Mouse (Mus musculus) CH12.LX (cell line): ENCODE results near the gene Coro2b. TPM values are rescaled to one million over a fixed set of nuclear protein-coding genes. Genes with fewer than 3 reads are reported as not detected.

ENCODE experiments used
- DNase-seq: peaks from one replicate; pipeline ENCODE4 v3.0.0-alpha.2; 2013; ENCODE audit errors: extremely low read depth
- H3K27ac ChIP-seq: 2 replicates; pipeline ENCODE4 v1.5.1; 2012; ENCODE audit warnings: low read depth, mild to moderate bottlenecking, control low read depth, moderate library complexity; ENCODE audit not compliant: insufficient read depth
- H3K27me3 ChIP-seq: replicated peaks from 2 replicates; pipeline ENCODE3; 2012; ENCODE audit warnings: inconsistent platforms
- H3K36me3 ChIP-seq, 2 experiments: replicated peaks in 1 of 2; 2 replicates each; pipeline versions ENCODE3 to v1.6.1; 2012; ENCODE audit warnings: inconsistent platforms in 1 of 2, low read length in 1 of 2, mild to moderate bottlenecking in 1 of 2, mixed read lengths in 1 of 2, moderate library complexity in 1 of 2; ENCODE audit not compliant: control insufficient read depth in 1 of 2, insufficient read depth in 1 of 2
- H3K4me1 ChIP-seq, 2 experiments: 2 replicates each; pipeline ENCODE4 v1.6.1; 2012; ENCODE audit warnings: inconsistent platforms in 1 of 2, moderate library complexity in 1 of 2; ENCODE audit not compliant: insufficient read depth in 2 of 2, control insufficient read depth in 1 of 2
- H3K4me2 ChIP-seq: 2 replicates; pipeline ENCODE4 v1.6.1; 2012; ENCODE audit warnings: low read depth, mild to moderate bottlenecking, control low read depth; ENCODE audit not compliant: poor library complexity, insufficient read depth, severe bottlenecking
- H3K4me3 ChIP-seq, 3 experiments: fragments of 150-350 bp in 1 of 3; sonication (generic) in 1 of 3; replicated peaks in 1 of 3; 2 replicates each; pipeline versions ENCODE3 to v1.5.1; 2011 to 2012; ENCODE audit warnings: low read depth in 2 of 3, low read length in 2 of 3, mild to moderate bottlenecking in 2 of 3, moderate library complexity in 2 of 3, control low read depth in 1 of 3, improper control_type of control experiment in 1 of 3, inconsistent platforms in 1 of 3, mixed read lengths in 1 of 3; ENCODE audit not compliant: poor library complexity in 1 of 3
- H3K79me2 ChIP-seq: replicated peaks from 2 replicates; pipeline ENCODE4 v1.6.1; 2012; ENCODE audit warnings: mild to moderate bottlenecking, moderate library complexity; ENCODE audit not compliant: control insufficient read depth, poor library complexity, insufficient read depth, severe bottlenecking; ENCODE audit errors: extremely low read depth
- H3K9ac ChIP-seq: 2 replicates; pipeline ENCODE4 v1.6.1; 2012; ENCODE audit warnings: low read depth, mild to moderate bottlenecking, control low read depth, moderate library complexity; ENCODE audit not compliant: insufficient read depth
- H3K9me3 ChIP-seq: replicated peaks from 2 replicates; pipeline ENCODE3; 2012; ENCODE audit warnings: low read length, inconsistent platforms, mixed read lengths
- BHLHE40 ChIP-seq: IDR thresholded peaks from 2 replicates; pipeline ENCODE4 v1.6.1; 2011; ENCODE audit warnings: mild to moderate bottlenecking, low read depth, low read length, improper control_type of control experiment
- CHD1 ChIP-seq: IDR thresholded peaks from 2 replicates; pipeline ENCODE4 v1.6.1; 2012; ENCODE audit warnings: low read depth, low read length, improper control_type of control experiment, inconsistent platforms
- CHD2 ChIP-seq: IDR thresholded peaks from 2 replicates; pipeline ENCODE4 v1.6.1; 2011; ENCODE audit warnings: low read length, improper control_type of control experiment
- CTCF ChIP-seq, 2 experiments: IDR thresholded peaks in 1 of 2; conservative IDR thresholded peaks in 1 of 2; 2 replicates each; pipeline ENCODE4 v1.5.1; 2011 to 2012; ENCODE audit warnings: low read depth in 2 of 2, low read length in 2 of 2, improper control_type of control experiment in 1 of 2, inconsistent platforms in 1 of 2, mild to moderate bottlenecking in 1 of 2, moderate library complexity in 1 of 2
- ELF1 ChIP-seq: IDR thresholded peaks from 2 replicates; pipeline ENCODE4 v1.6.1; 2014; ENCODE audit warnings: low read depth, mild to moderate bottlenecking, inconsistent platforms, low read length, improper control_type of control experiment
- EP300 ChIP-seq: IDR thresholded peaks from 2 replicates; pipeline ENCODE4 v1.6.1; 2011; ENCODE audit warnings: low read length, improper control_type of control experiment
- ETS1 ChIP-seq: conservative IDR thresholded peaks from 2 replicates; pipeline ENCODE4 v1.6.1; 2012; ENCODE audit warnings: low read depth, mild to moderate bottlenecking, inconsistent platforms, low read length, improper control_type of control experiment, moderate library complexity
- GABPA ChIP-seq: IDR thresholded peaks from 2 replicates; pipeline ENCODE4 v1.6.1; 2012; ENCODE audit warnings: low read depth, low read length, improper control_type of control experiment, inconsistent platforms; ENCODE audit not compliant: insufficient replicate concordance
- HCFC1 ChIP-seq: IDR thresholded peaks from 2 replicates; pipeline ENCODE4 v1.6.1; 2012; ENCODE audit warnings: low read depth, mild to moderate bottlenecking, inconsistent platforms, low read length, improper control_type of control experiment
- IRF4 ChIP-seq: IDR thresholded peaks from 2 replicates; pipeline ENCODE4 v1.6.1; 2014; ENCODE audit warnings: low read depth, mild to moderate bottlenecking, inconsistent platforms, low read length, improper control_type of control experiment
- JUN ChIP-seq: IDR thresholded peaks from 2 replicates; pipeline ENCODE4 v1.6.1; 2011; ENCODE audit warnings: low read depth, mild to moderate bottlenecking, low read length, improper control_type of control experiment, moderate library complexity; ENCODE audit not compliant: insufficient read depth
- KAT2A ChIP-seq: IDR thresholded peaks from 2 replicates; pipeline ENCODE4 v1.6.1; 2012; ENCODE audit warnings: low read length, improper control_type of control experiment, inconsistent platforms; ENCODE audit not compliant: insufficient replicate concordance
- MAFK ChIP-seq: IDR thresholded peaks from 2 replicates; pipeline ENCODE4 v1.6.1; 2011; ENCODE audit warnings: low read length, improper control_type of control experiment; ENCODE audit not compliant: insufficient replicate concordance
- MAX ChIP-seq: IDR thresholded peaks from 2 replicates; pipeline ENCODE4 v1.6.1; 2011; ENCODE audit warnings: low read length, improper control_type of control experiment
- MAZ ChIP-seq: IDR thresholded peaks from 2 replicates; pipeline ENCODE4 v1.6.1; 2012; ENCODE audit warnings: low read depth, mild to moderate bottlenecking, inconsistent platforms, low read length, improper control_type of control experiment, moderate library complexity
- MEF2A ChIP-seq: IDR thresholded peaks from 2 replicates; pipeline ENCODE4 v1.6.1; 2014; ENCODE audit warnings: low read depth, mild to moderate bottlenecking, inconsistent platforms, low read length, improper control_type of control experiment, borderline replicate concordance
- MXI1 ChIP-seq: IDR thresholded peaks from 2 replicates; pipeline ENCODE4 v1.6.1; 2011; ENCODE audit warnings: mild to moderate bottlenecking, low read depth, low read length, improper control_type of control experiment
- MYC ChIP-seq: IDR thresholded peaks from 2 replicates; pipeline ENCODE4 v1.6.1; 2011; ENCODE audit warnings: low read depth, mild to moderate bottlenecking, improper control_type of control experiment, low read length
- NRF1 ChIP-seq: IDR thresholded peaks from 2 replicates; pipeline ENCODE4 v1.6.1; 2014; ENCODE audit warnings: low read depth, mild to moderate bottlenecking, inconsistent platforms, low read length, improper control_type of control experiment, moderate library complexity
- PAX5 ChIP-seq: IDR thresholded peaks from 2 replicates; pipeline ENCODE4 v1.6.1; 2012; ENCODE audit warnings: low read length, inconsistent platforms, mixed read lengths
- POLR2A ChIP-seq: IDR thresholded peaks from 2 replicates; pipeline ENCODE4 v1.6.1; 2011; ENCODE audit warnings: low read depth, mild to moderate bottlenecking, improper control_type of control experiment, low read length
- POLR2AphosphoS2 ChIP-seq: IDR thresholded peaks from 2 replicates; pipeline ENCODE4 v1.6.1; 2011; ENCODE audit warnings: low read depth, low read length, improper control_type of control experiment
- RAD21 ChIP-seq: IDR thresholded peaks from 2 replicates; pipeline ENCODE4 v1.6.1; 2011; ENCODE audit warnings: low read depth, mild to moderate bottlenecking, low read length, improper control_type of control experiment, moderate library complexity
- RCOR1 ChIP-seq: conservative IDR thresholded peaks from 2 replicates; pipeline ENCODE4 v1.6.1; 2012; ENCODE audit warnings: low read depth, mild to moderate bottlenecking, inconsistent platforms, low read length, improper control_type of control experiment
- SIN3A ChIP-seq: IDR thresholded peaks from 2 replicates; pipeline ENCODE4 v1.6.1; 2012; ENCODE audit warnings: low read length, improper control_type of control experiment, inconsistent platforms
- SMC3 ChIP-seq: IDR thresholded peaks from 2 replicates; pipeline ENCODE4 v1.6.1; 2011; ENCODE audit warnings: low read depth, low read length, improper control_type of control experiment
- TBP ChIP-seq: conservative IDR thresholded peaks from 2 replicates; pipeline ENCODE4 v1.6.1; 2011; ENCODE audit warnings: low read depth, low read length, improper control_type of control experiment
- TCF12 ChIP-seq: IDR thresholded peaks from 2 replicates; pipeline ENCODE4 v1.6.1; 2014; ENCODE audit warnings: low read depth, mild to moderate bottlenecking, inconsistent platforms, low read length, improper control_type of control experiment
- UBTF ChIP-seq: IDR thresholded peaks from 2 replicates; pipeline ENCODE4 v1.6.1; 2012; ENCODE audit warnings: low read depth, mild to moderate bottlenecking, inconsistent platforms, low read length, improper control_type of control experiment, moderate library complexity
- USF1 ChIP-seq: IDR thresholded peaks from 2 replicates; pipeline ENCODE4 v1.6.1; 2014; ENCODE audit warnings: low read depth, mild to moderate bottlenecking, inconsistent platforms, low read length, improper control_type of control experiment
- USF2 ChIP-seq: conservative IDR thresholded peaks from 2 replicates; pipeline ENCODE4 v1.6.1; 2011; ENCODE audit warnings: low read depth, low read length, improper control_type of control experiment
- ZC3H11A ChIP-seq: IDR thresholded peaks from 2 replicates; pipeline ENCODE4 v1.6.1; 2012; ENCODE audit warnings: low read depth, mild to moderate bottlenecking, inconsistent platforms, low read length, improper control_type of control experiment
- dilution Hi-C: fragments of 300-500 bp; cut with MboI; formaldehyde crosslinking; loops from 2 replicates; pipeline ENCODE4 v1.14.3; 2020; ENCODE audit warnings: low sequenced_read_pairs; ENCODE audit not compliant: extremely low pct_unique_long_range_greater_than_20kb, extremely low pct_ligation_motif_present
- in situ Hi-C: fragments of 300-500 bp; cut with MboI; formaldehyde crosslinking; loops from 3 replicates; pipeline ENCODE4 v1.14.3; 2019; ENCODE audit warnings: low sequenced_read_pairs, low pct_ligation_motif_present, low pct_unique_long_range_greater_than_20kb, mixed read lengths
- polyA plus RNA-seq: library from polyadenylated mRNA; unstranded; fragments of >175 nt; gene quantifications from 2 replicates; pipeline ENCODE4 v1.2.1, GENCODE M21; 2012; ENCODE audit warnings: low read depth; ENCODE audit not compliant: insufficient read length
- total RNA-seq, 2 experiments: library from RNA; depleted of rRNA; stranded (reverse); fragments of 300-350 nt in 1 of 2; fragments of >200 nt in 1 of 2; gene quantifications; 2 replicates each; pipeline ENCODE4 v1.2.3; 2012 to 2014

Gene Coro2b
- total and polyA plus RNA-seq, 3 experiments: 0.77 to 3.2 (median 0.85) TPM

DNA sequence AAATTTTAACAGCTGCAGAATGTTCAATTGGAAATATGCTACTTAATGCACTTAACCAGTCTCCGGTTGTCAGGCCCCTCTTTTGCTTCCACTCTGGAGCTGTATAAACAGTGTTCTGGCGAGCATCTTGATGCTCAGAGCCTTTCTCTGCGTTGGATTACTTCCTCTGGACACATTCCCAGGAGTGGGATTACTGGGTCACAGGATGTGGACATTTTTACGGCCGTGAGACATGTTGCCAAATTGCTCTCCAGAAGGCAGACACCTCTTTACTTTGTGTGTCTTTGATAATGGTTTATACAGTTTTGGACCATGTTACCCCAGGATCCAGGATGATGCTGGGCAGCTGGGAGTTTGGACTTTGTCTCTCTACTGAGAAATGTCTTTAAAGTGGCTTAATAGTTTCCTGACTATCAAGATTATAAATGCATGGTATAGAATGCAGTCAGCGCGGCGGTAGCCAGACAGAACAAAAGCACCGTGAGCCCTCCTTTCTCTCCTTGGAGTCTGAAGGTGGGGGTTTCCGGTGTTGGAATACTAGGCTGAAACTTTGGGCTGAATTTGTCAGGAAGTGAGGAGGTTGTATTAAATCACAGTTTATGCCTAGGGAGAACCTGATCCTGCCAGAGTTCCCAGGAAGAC is 23.2 kb downstream of the Coro2b start:
- Histone ChIP-seq H3K4me3 (no peak overlapping the region), H3K36me3 (no peaks in the 10 kb centered on the region), H3K4me1 (peaks cover 15 to 43% of the 10 kb centered on the region in 2 experiments), H3K9ac (no peak overlapping the region), H3K27me3 (peaks cover 3% of the 10 kb centered on the region), H3K9me3 (no peaks in the 10 kb centered on the region), H3K27ac (no peak overlapping the region), H3K4me2 (no peak overlapping the region), H3K79me2 (no peaks in the 10 kb centered on the region)
- dilution Hi-C loops: no loop called here
- no peak for DNase-seq
- in situ Hi-C loops: no loop called here
- no peak for TF ChIP-seq POLR2AphosphoS2
- no peak for TF ChIP-seq MXI1
- no peak for TF ChIP-seq TCF12
- TF ChIP-seq SMC3: no peak
- TF ChIP-seq MEF2A: no peak
- no peak for TF ChIP-seq MAZ
- no peak for TF ChIP-seq POLR2A
- TF ChIP-seq PAX5: no peak
- no peak for TF ChIP-seq EP300
- TF ChIP-seq TBP: no peak
- no peak for TF ChIP-seq USF1
- TF ChIP-seq CHD1: no peak

DNA sequence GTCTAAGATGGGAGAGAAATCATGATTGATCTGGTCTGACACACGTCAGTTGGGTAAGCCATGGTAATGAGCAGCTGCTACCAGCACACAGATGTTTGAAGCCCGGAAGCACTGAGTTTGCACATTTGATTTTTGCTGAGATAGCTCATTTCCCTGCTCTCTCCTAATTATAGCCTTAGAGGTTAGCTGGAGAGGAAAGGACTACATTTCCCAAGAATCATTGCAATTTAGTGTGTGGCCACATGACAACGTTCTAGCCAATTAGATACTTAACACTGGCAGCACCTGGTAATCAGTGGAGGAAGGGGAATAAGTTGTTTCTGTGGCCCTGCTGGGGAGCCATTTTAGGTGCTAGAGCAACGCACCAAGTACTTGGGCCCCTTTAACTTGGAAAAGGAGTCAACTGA is 26.3 kb downstream of the Coro2b start:
- dilution Hi-C loops: no loop called here
- Histone ChIP-seq H3K27me3 (peaks cover 3% of the 10 kb centered on the region), H3K36me3 (no peaks in the 10 kb centered on the region)
- TF ChIP-seq GABPA: peak; percentile 29; the same call in 1 of the 2 replicates
- TF ChIP-seq MAFK: peak; percentile 99
- TF ChIP-seq USF2: peak; percentile 95
- no peak for TF ChIP-seq SMC3
- 0 out of 2 replicates have a peak, but pooled peaks have one; percentile 62 for TF ChIP-seq TBP
- TF ChIP-seq UBTF: no peak
- TF ChIP-seq MEF2A: peak; percentile 53; the same call in 1 of the 2 replicates
- no peak for TF ChIP-seq IRF4
- TF ChIP-seq CTCF (conservative IDR thresholded peaks at IDR 0.05 in 1 of 2, IDR thresholded peaks at IDR 0.05 in 1 of 2; ENCODE audit: low read depth in 2 of 2, low read length in 2 of 2): no peak
- TF ChIP-seq KAT2A: peak; percentile 88; the same call in 1 of the 2 replicates
- peak; percentile 94 for TF ChIP-seq USF1
- no peak for TF ChIP-seq RAD21
- TF ChIP-seq MAX: peak; percentile 91
- peak; percentile 76 for TF ChIP-seq ELF1
- TF ChIP-seq NRF1: no peak
- TF ChIP-seq HCFC1: peak; percentile 96
- TF ChIP-seq CHD2: peak; percentile 72; the same call in 1 of the 2 replicates
- TF ChIP-seq SIN3A: peak; percentile 71
- TF ChIP-seq JUN: no peak
- TF ChIP-seq BHLHE40: no peak
- peak; percentile 96 for TF ChIP-seq ETS1
- no peak for TF ChIP-seq ZC3H11A
- TF ChIP-seq MYC: peak; percentile 31; the same call in 1 of the 2 replicates
- TF ChIP-seq RCOR1: no peak

More for the DNA sequence above, 26.3 kb downstream of the Coro2b start:
- no peaks in the 10 kb centered on the region for H3K9me3 ChIP-seq
- no peaks in the 10 kb centered on the region for H3K79me2 ChIP-seq
- DNase-seq: peak; percentile 91
- peak overlapping the region; percentile 17 to 40 (median 19) for H3K4me3 ChIP-seq
- peak overlapping the region; percentile 69 for H3K4me2 ChIP-seq
- no peak overlapping the region for H3K9ac ChIP-seq
- H3K27ac ChIP-seq: no peak overlapping the region
- peaks cover 16 to 58% of the 10 kb centered on the region in 2 experiments for H3K4me1 ChIP-seq
- in situ Hi-C loops: no loop called here
